Mouse (Mus musculus) liver, embryonic 14.5 days (tissue): Measurements from ENCODE around the gene Rreb1.

Experiments used
- CTCF ChIP-seq: IDR thresholded peaks from 2 replicates; pipeline ENCODE4 v1.5.1; 2016; ENCODE audit warnings: antibody characterized with exemption, low read depth, control low read depth
- EP300 ChIP-seq: IDR thresholded peaks from 2 replicates; pipeline ENCODE4 v1.6.1; 2016; ENCODE audit warnings: antibody characterized with exemption, low read depth

- no peak for TF ChIP-seq CTCF
- TF ChIP-seq EP300, result no peak
Measured at GRCm38 (mm10) chr13:37843844-37844243, 65.6 kb downstream of the Rreb1 start.
